Mouse (Mus musculus): ENCODE measurements at regions not wholly inside any gene's neighbourhood (a gene's known extent, or its start where the extent isn't known, plus 50 kb on each side); places are given as distances from the start of the nearest gene placed in this dataset.

DNA sequence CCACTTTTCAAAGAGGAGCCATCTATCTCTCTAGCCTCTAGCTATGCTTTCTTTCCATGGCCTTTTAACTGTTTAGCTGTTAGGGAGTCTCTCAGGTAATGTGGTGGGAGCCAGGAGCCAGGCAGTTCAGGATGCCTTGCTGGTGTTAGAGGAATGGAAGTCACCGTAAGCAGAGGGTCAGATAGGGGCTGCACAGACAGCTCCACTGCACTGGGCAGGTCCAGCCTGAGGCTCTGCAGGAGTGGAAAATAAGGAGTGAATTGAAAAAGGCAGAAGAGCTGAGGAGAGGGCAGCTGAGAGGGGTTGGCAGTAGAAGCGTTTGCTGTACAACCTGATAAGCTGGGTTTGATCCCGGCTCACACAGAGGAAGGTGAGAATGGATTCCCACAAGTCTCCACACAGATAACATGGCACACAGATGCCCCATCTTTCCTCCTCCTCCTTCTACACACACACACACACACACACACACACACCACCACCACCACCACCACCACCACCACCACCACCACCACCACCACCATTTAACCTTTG, 51.3 kb upstream of the Cpsf6 start:
- no peak for DNase-seq

- no peak for DNase-seq
Measured at GRCm38 (mm10) chr10:117430224-117430884, 50.5 kb upstream of the Cpsf6 start.

DNA sequence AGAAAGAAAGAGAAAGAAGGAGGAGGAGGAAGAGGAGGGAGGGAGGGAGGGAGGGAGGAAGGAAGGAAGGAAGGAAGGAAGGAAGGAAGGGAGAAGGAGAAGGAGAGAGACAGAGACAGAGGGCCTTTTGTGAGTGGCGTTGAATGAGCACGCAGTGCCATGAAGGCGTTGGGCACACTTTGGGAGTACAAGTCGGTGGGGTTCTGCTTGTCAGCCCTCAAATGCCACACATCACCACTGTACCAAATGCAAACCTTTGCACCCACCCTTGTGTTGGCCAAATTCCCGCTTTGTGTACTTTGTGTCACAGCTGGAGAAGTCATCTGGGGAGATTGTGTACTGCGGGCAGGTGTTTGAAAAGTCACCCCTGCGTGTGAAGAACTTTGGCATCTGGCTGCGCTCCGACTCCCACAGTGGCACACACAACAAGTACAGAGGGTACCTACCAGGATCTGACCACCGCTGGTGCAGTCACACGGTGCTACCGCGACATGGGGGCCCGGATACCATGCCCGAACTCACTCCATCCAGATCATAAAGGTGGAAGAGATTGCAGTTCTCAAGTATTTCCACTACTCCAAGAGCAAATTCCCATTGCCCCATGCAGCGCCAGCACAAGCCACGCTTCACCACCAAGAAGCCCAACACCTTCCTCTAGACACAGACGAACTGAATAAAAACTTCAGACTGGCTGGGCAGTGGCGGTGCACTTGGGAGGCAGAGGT, 49.8 kb upstream of the Cpsf6 start:
- no peak for DNase-seq
